Mouse (Mus musculus): ENCODE measurements at regions not wholly inside any gene's neighbourhood (a gene's known extent, or its start where the extent isn't known, plus 50 kb on each side); places are given as distances from the start of the nearest gene placed in this dataset.

- DNase-seq (ENCODE audit: low spot score in 2 of 2): no peak
These were observed 134.3 kb downstream of the Moxd1 start for GRCm38 (mm10) chr10:24357636-24358035.

- DNase-seq (ENCODE audit: low spot score in 2 of 2): no peak
These were observed 138.1 kb downstream of the Moxd1 start for GRCm38 (mm10) chr10:24361424-24361823.

GRCm38 (mm10) chr10:24365369-24365768, 142.1 kb downstream of the Moxd1 start:
- no peak for DNase-seq (ENCODE audit: low spot score in 2 of 2)

- DNase-seq (ENCODE audit: low spot score in 2 of 2): no peak
These were observed 143.7 kb downstream of the Moxd1 start for GRCm38 (mm10) chr10:24367010-24367409.

- no peak for DNase-seq (ENCODE audit: low spot score in 2 of 2)
These were observed 150.6 kb downstream of the Moxd1 start for GRCm38 (mm10) chr10:24373957-24374356.

- no peak for DNase-seq (ENCODE audit: low spot score in 2 of 2)
These were observed 156.0 kb downstream of the Moxd1 start for GRCm38 (mm10) chr10:24379291-24379690.

GRCm38 (mm10) chr10:24380478-24381273, 157.4 kb downstream of the Moxd1 start:
- DNase-seq (ENCODE audit: low spot score in 2 of 2): no peak

GRCm38 (mm10) chr10:24381917-24382316, 158.6 kb downstream of the Moxd1 start:
- DNase-seq (ENCODE audit: low spot score in 2 of 2): no peak

GRCm38 (mm10) chr10:24384061-24384460, 160.7 kb downstream of the Moxd1 start:
- DNase-seq (ENCODE audit: low spot score in 2 of 2): no peak

- no peak for DNase-seq (ENCODE audit: low spot score in 2 of 2)
These were observed 164.9 kb downstream of the Moxd1 start for GRCm38 (mm10) chr10:24388229-24388628.

- DNase-seq (ENCODE audit: low spot score in 2 of 2): no peak
These were observed 167.7 kb downstream of the Moxd1 start for GRCm38 (mm10) chr10:24391039-24391438.

- DNase-seq (ENCODE audit: low spot score in 2 of 2): no peak
These were observed 168.7 kb downstream of the Moxd1 start for GRCm38 (mm10) chr10:24392066-24392465.

- DNase-seq (ENCODE audit: low spot score in 2 of 2): peak; percentile 12 to 14
These were observed 172.9 kb downstream of the Moxd1 start for GRCm38 (mm10) chr10:24395999-24396784.

GRCm38 (mm10) chr10:24397125-24397524, 173.8 kb downstream of the Moxd1 start:
- DNase-seq (ENCODE audit: low spot score in 2 of 2): no peak

GRCm38 (mm10) chr10:24404851-24405250, 181.5 kb downstream of the Moxd1 start:
- no peak for DNase-seq (ENCODE audit: low spot score in 2 of 2)

GRCm38 (mm10) chr10:24406953-24407352, 183.6 kb downstream of the Moxd1 start:
- no peak for DNase-seq (ENCODE audit: low spot score in 2 of 2)

GRCm38 (mm10) chr10:24407411-24408227, 184.3 kb downstream of the Moxd1 start:
- DNase-seq (ENCODE audit: low spot score in 2 of 2): no peak

GRCm38 (mm10) chr10:24409976-24410375, 185.3 kb upstream of the Ccn2 start:
- no peak for DNase-seq (ENCODE audit: low spot score in 2 of 2)

- no peak for DNase-seq (ENCODE audit: low spot score in 2 of 2)
These were observed 184.4 kb upstream of the Ccn2 start for GRCm38 (mm10) chr10:24410885-24411284.

- DNase-seq (ENCODE audit: low spot score in 2 of 2): no peak
These were observed 172.6 kb upstream of the Ccn2 start for GRCm38 (mm10) chr10:24422498-24423160.

GRCm38 (mm10) chr10:24433737-24434367, 161.4 kb upstream of the Ccn2 start:
- no peak for DNase-seq (ENCODE audit: low spot score in 2 of 2)
